Mouse (Mus musculus): ENCODE measurements around the gene Abr.

- TF ChIP-seq POLR2A (IDR thresholded peaks at IDR 0.05; ENCODE audit: low read depth, low read length) (no peak), CTCF (IDR thresholded peaks at IDR 0.05; ENCODE audit: borderline replicate concordance, insufficient read depth, low read length) (peak; percentile 81)
Measured at GRCm38 (mm10) chr11:76524947-76525346, 97.2 kb downstream of the Abr start.
